Mouse (Mus musculus): Measurements from ENCODE around the gene Rnf103.

- no peak for TF ChIP-seq CEBPB (IDR thresholded peaks at IDR 0.05; ENCODE audit: low read depth)
- TF ChIP-seq CTCF (IDR thresholded peaks at IDR 0.05; ENCODE audit: control insufficient read depth, insufficient read depth, insufficient read length), result no peak
- TF ChIP-seq MYOD1 (IDR thresholded peaks at IDR 0.05; ENCODE audit: control insufficient read depth, insufficient read length, low read depth), result no peak
- TF ChIP-seq USF1 (IDR thresholded peaks at IDR 0.05; ENCODE audit: low read depth), result no peak
- no peak for TF ChIP-seq MAX (IDR thresholded peaks at IDR 0.05)
- no peak for TF ChIP-seq MYOG (IDR thresholded peaks at IDR 0.05; ENCODE audit: control insufficient read depth, extremely low read depth, insufficient read length)
These were observed 787 bp downstream of the Rnf103 start for GRCm38 (mm10) chr6:71494341-71495020.
